Mouse (Mus musculus): Measurements from ENCODE around the gene Zpbp2. TPM values are rescaled to one million over a fixed set of nuclear protein-coding genes. Genes with fewer than 3 reads are reported as not detected.
"Not testable (repeated sequence)": the region's sequence is repeated elsewhere in the genome, so short reads cannot be mapped to it uniquely, and the experiment has no call there.

Gene Zpbp2
- total and polyA plus RNA-seq, 3 experiments, result 0.12 to 0.58 TPM; not detected in 1

DNA sequence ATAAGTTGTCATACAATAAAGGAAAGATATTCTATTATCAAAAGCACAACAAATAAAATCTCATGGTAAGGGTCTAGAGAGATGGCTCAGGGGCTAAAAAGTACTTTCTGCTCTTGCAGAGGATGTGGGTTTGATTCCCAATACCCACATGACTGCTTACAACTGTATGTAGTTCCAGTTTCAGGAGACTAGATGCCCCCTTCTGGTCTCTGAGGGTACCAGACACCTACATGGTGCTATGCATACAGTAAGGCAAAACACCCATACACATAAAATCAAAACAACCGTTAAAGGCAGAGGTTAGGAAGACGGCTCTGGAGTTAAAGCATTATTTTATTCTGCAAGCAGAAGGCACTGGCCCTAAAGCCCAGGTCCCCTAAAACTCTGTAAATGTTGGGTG lies 53.1 kb downstream of the Zpbp2 start:
- DNase-seq (ENCODE audit: low read depth, low spot score), result peak; percentile 60
- 0 out of 2 replicates have a peak, but pooled peaks have one; percentile 20 for TF ChIP-seq USF1 (IDR thresholded peaks at IDR 0.05; ENCODE audit: low read depth, low read length)
- no peak for TF ChIP-seq MEF2A (IDR thresholded peaks at IDR 0.05; ENCODE audit: extremely low read depth, insufficient replicate concordance, low read depth, low read length, poor library complexity, severe bottlenecking)
- peak; percentile 79 for TF ChIP-seq SMC3 (IDR thresholded peaks at IDR 0.05; ENCODE audit: low read depth, low read length)
- peak; percentile 61 for TF ChIP-seq RAD21 (IDR thresholded peaks at IDR 0.05; ENCODE audit: low read depth, low read length)
- TF ChIP-seq CHD1 (IDR thresholded peaks at IDR 0.05; ENCODE audit: low read depth, low read length), result no peak
- no peak for TF ChIP-seq USF2 (IDR thresholded peaks at IDR 0.05; ENCODE audit: borderline replicate concordance in 1 of 2, insufficient read depth in 1 of 2, low read depth in 1 of 2, low read length in 2 of 2)
- TF ChIP-seq CTCF (IDR thresholded peaks at IDR 0.05 in 2 of 3, conservative IDR thresholded peaks at IDR 0.05 in 1 of 3; ENCODE audit: control insufficient read depth in 1 of 3, insufficient read depth in 1 of 3, low read depth in 2 of 3, low read length in 3 of 3, poor library complexity in 1 of 3, severe bottlenecking in 1 of 3), result peak; percentile 28 to 79 (median 34)
- TF ChIP-seq ZC3H11A (IDR thresholded peaks at IDR 0.05; ENCODE audit: low read depth, low read length), result peak; percentile 53
- TF ChIP-seq EP300 (IDR thresholded peaks at IDR 0.05; ENCODE audit: low read depth in 1 of 2, low read length in 2 of 2), result no peak
- 0 out of 4 replicates have a peak, but pooled peaks cover 0 to 2% of the 10 kb centered on the region in 2 experiments for H3K36me3 ChIP-seq (ENCODE audit: control insufficient read depth in 1 of 2, insufficient read depth in 2 of 2, low read length in 2 of 2)
- peaks cover 13 to 16% of the 10 kb centered on the region in 2 experiments for H3K27me3 ChIP-seq (ENCODE audit: control insufficient read depth in 1 of 2, insufficient read depth in 2 of 2, low read length in 2 of 2)
- H3K9ac ChIP-seq (ENCODE audit: control insufficient read depth, low read depth, low read length, poor library complexity, severe bottlenecking), result no peak overlapping the region
- no peak overlapping the region for H3K4me3 ChIP-seq (ENCODE audit: control insufficient read depth in 1 of 2, insufficient read depth in 1 of 2, low read depth in 2 of 2, low read length in 2 of 2)
- H3K27ac ChIP-seq (ENCODE audit: control insufficient read depth, low read depth, low read length), result no peak overlapping the region
- no peaks in the 10 kb centered on the region for H3K9me3 ChIP-seq (replicated peaks; ENCODE audit: insufficient read depth, low read length)
- peaks cover 2 to 5% of the 10 kb centered on the region in 2 experiments; a peak in 2 of 4 replicates for H3K4me1 ChIP-seq (ENCODE audit: control insufficient read depth in 1 of 2, insufficient read depth in 2 of 2, low read length in 2 of 2)
- H3K79me2 ChIP-seq (ENCODE audit: control insufficient read depth, insufficient read depth, low read length, poor library complexity), result no peaks in the 10 kb centered on the region

DNA sequence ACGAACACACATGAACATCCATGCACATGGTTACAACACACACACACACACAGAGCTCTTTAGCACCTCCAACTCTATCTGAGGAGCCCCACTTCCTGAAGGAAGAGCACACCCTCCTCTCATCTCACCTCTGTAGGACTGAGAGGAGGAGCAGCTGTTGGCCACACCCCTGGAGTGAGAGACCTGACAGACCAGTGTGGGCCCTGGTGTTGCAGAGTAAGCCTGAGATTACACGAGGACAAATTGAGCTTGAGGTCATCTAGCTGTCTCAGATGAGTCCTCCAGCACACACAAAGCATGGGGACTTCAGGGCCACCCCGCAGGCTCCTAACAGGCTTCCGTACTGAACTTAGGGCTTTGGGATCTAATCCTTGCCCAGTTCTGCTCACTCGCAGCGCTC lies 54.0 kb downstream of the Zpbp2 start:
- not testable (repeated sequence) for H3K4me1 ChIP-seq (ENCODE audit: control insufficient read depth in 1 of 2, insufficient read depth in 2 of 2, low read length in 2 of 2); H3K4me3 ChIP-seq (ENCODE audit: control insufficient read depth in 1 of 2, insufficient read depth in 1 of 2, low read depth in 2 of 2, low read length in 2 of 2); DNase-seq (ENCODE audit: low read depth, low spot score); H3K27ac ChIP-seq (ENCODE audit: control insufficient read depth, low read depth, low read length); H3K79me2 ChIP-seq (ENCODE audit: control insufficient read depth, insufficient read depth, low read length, poor library complexity); H3K9me3 ChIP-seq (replicated peaks; ENCODE audit: insufficient read depth, low read length); H3K9ac ChIP-seq (ENCODE audit: control insufficient read depth, low read depth, low read length, poor library complexity, severe bottlenecking); H3K36me3 ChIP-seq (ENCODE audit: control insufficient read depth in 1 of 2, insufficient read depth in 2 of 2, low read length in 2 of 2)
- peaks cover 12 to 22% of the 10 kb centered on the region in 2 experiments for H3K27me3 ChIP-seq (ENCODE audit: control insufficient read depth in 1 of 2, insufficient read depth in 2 of 2, low read length in 2 of 2)

DNA sequence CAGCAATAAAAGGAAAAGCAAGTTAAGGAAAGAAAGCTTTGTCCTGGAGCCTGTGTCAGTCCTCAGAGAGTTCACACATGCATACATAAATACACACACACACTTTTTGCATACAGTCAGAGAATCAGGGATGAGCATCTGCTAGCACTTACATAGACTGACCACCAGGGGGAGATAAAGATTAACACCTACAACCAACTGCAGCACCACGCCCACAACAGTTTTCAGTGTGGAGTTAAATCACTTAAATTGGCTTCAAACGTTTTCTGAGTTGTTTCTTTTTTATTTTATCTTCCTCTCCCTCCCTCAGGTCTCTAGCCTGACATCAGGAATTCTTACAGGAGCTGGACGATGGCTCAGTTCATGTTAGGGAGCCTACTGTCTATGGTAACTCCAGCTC lies 55.9 kb downstream of the Zpbp2 start:
- no peak overlapping the region for H3K9ac ChIP-seq (ENCODE audit: control insufficient read depth, low read depth, low read length, poor library complexity, severe bottlenecking)
- H3K4me3 ChIP-seq (ENCODE audit: control insufficient read depth in 1 of 2, insufficient read depth in 1 of 2, low read depth in 2 of 2, low read length in 2 of 2), result no peak overlapping the region
- H3K27me3 ChIP-seq (ENCODE audit: control insufficient read depth in 1 of 2, insufficient read depth in 2 of 2, low read length in 2 of 2), result peaks cover 15 to 23% of the 10 kb centered on the region in 2 experiments
- H3K36me3 ChIP-seq (ENCODE audit: control insufficient read depth in 1 of 2, insufficient read depth in 2 of 2, low read length in 2 of 2), result 0 out of 4 replicates have a peak, but pooled peaks cover 0 to 2% of the 10 kb centered on the region in 2 experiments
- H3K79me2 ChIP-seq (ENCODE audit: control insufficient read depth, insufficient read depth, low read length, poor library complexity), result no peaks in the 10 kb centered on the region
- no peak overlapping the region for H3K27ac ChIP-seq (ENCODE audit: control insufficient read depth, low read depth, low read length)
- peaks cover 2 to 5% of the 10 kb centered on the region in 2 experiments; a peak in 2 of 4 replicates for H3K4me1 ChIP-seq (ENCODE audit: control insufficient read depth in 1 of 2, insufficient read depth in 2 of 2, low read length in 2 of 2)
- no peaks in the 10 kb centered on the region for H3K9me3 ChIP-seq (replicated peaks; ENCODE audit: insufficient read depth, low read length)
- TF ChIP-seq SMC3 (IDR thresholded peaks at IDR 0.05; ENCODE audit: low read depth, low read length) (peak; percentile 96), MEF2A (IDR thresholded peaks at IDR 0.05; ENCODE audit: extremely low read depth, insufficient replicate concordance, low read depth, low read length, poor library complexity, severe bottlenecking) (no peak), CTCF (IDR thresholded peaks at IDR 0.05 in 2 of 3, conservative IDR thresholded peaks at IDR 0.05 in 1 of 3; ENCODE audit: control insufficient read depth in 1 of 3, insufficient read depth in 1 of 3, low read depth in 2 of 3, low read length in 3 of 3, poor library complexity in 1 of 3, severe bottlenecking in 1 of 3) (peak; percentile 60 to 92 (median 88)), MYC (IDR thresholded peaks at IDR 0.05; ENCODE audit: low read depth, low read length) (0 out of 2 replicates have a peak, but pooled peaks have one; percentile 36), ZNF384 (IDR thresholded peaks at IDR 0.05; ENCODE audit: low read depth, low read length) (no peak), HCFC1 (IDR thresholded peaks at IDR 0.05; ENCODE audit: low read depth, low read length) (0 out of 2 replicates have a peak, but pooled peaks have one; percentile 18), SIN3A (IDR thresholded peaks at IDR 0.05; ENCODE audit: low read length) (peak; percentile 46; the same call in 1 of the 2 replicates), ZC3H11A (IDR thresholded peaks at IDR 0.05; ENCODE audit: low read depth, low read length) (peak; percentile 88), MXI1 (IDR thresholded peaks at IDR 0.05; ENCODE audit: low read depth, low read length) (no peak), RAD21 (IDR thresholded peaks at IDR 0.05; ENCODE audit: low read depth, low read length) (peak; percentile 83), MYB (IDR thresholded peaks at IDR 0.05; ENCODE audit: low read depth, low read length) (no peak), NRF1 (IDR thresholded peaks at IDR 0.05; ENCODE audit: insufficient read depth, low read depth, low read length, poor library complexity, severe bottlenecking) (no peak), ELF1 (IDR thresholded peaks at IDR 0.05; ENCODE audit: low read depth, low read length) (peak; percentile 25; the same call in 1 of the 2 replicates), MAZ (IDR thresholded peaks at IDR 0.05; ENCODE audit: low read depth, low read length) (0 out of 2 replicates have a peak, but pooled peaks have one; percentile 37)
- DNase-seq (ENCODE audit: low read depth, low spot score), result peak; percentile 87
